Mouse (Mus musculus): ENCODE data around the gene Ppil4. TPM values are rescaled to one million over a fixed set of nuclear protein-coding genes. Genes with fewer than 3 reads are reported as not detected.
A peak's percentile ranks its signal among the peaks of the same experiment; 100 is the strongest.

Gene Ppil4
- polyA plus RNA-seq, 1 experiment from 2014 or later = 49.6 TPM

DNA sequence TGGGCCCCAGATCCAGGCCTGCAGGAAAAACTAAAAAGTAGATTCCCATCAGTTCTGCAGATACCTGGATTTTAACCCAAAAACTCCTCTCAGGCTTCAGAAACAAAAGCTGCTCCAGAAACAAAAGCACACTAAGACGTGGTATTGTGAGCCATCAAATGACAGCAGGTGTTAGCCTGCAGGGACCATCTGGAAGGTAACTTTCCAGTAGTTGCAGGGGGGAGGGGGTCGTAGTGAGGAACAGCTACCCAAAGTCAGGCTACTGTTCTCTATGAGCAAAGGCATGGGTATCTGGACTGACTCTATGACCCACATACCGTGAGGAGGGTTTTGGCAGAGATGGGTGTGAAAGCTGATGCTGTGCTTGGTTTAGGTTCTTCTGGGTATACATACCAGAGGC is 48.1 kb downstream of the Ppil4 start:
- Histone ChIP-seq H3K4me1 (replicated peaks; ENCODE audit: control insufficient read depth, insufficient read depth, low read length) (no peaks in the 10 kb centered on the region), H3K9ac (ENCODE audit: low read length) (no peak overlapping the region), H3K4me2 (ENCODE audit: low read depth, low read length, severe bottlenecking) (no peak overlapping the region), H3K4me3 (ENCODE audit: low read depth, low read length) (no peak overlapping the region), H3K27ac (ENCODE audit: low read depth, low read length) (no peak overlapping the region), H3K36me3 (ENCODE audit: control insufficient read depth, insufficient read depth, low read length) (no peaks in the 10 kb centered on the region), H3K27me3 (ENCODE audit: control insufficient read depth, insufficient read depth, low read length) (no peaks in the 10 kb centered on the region), H3K9me3 (ENCODE audit: control insufficient read depth, low read length) (no peaks in the 10 kb centered on the region)
- no peak for DNase-seq (ENCODE audit: low spot score)
- no peak for ATAC-seq (replicated peaks; ENCODE audit: low FRiP score)
- 60% methylated on average over 3 of the region's 3 CpGs for WGBS

DNA sequence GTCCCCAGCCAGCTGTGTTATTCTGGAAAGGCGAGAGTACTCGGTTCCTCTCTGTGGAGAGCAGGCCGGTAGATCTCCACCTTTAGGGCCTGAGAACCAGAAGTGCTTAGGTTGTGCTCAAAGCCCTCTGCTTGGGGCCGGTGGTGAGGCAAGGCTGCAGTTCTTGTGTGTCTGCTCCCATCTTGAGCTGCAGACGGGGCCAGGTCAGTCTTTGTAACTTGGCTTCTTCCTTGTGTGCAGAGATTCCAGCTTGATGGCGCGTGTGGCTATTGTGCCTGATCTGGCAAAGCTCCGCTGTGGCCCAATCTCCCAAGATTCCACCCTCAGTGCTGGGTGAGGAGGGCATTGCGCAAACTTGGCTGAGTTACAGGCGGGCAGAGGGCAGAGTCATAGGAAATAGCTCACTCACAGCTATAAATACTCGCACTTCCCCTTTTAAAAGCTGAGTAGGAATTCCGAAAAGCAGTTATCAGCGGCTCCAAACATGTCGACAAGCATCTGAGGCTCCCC is 48.9 kb downstream of the Ppil4 start:
- H3K4me1 ChIP-seq (replicated peaks; ENCODE audit: control insufficient read depth, insufficient read depth, low read length) = no peaks in the 10 kb centered on the region
- no peak for ATAC-seq (replicated peaks; ENCODE audit: low FRiP score)
- no peak overlapping the region for H3K27ac ChIP-seq (ENCODE audit: low read depth, low read length)
- H3K36me3 ChIP-seq (ENCODE audit: control insufficient read depth, insufficient read depth, low read length) = no peaks in the 10 kb centered on the region
- H3K9me3 ChIP-seq (ENCODE audit: control insufficient read depth, low read length) = no peaks in the 10 kb centered on the region
- no peak overlapping the region for H3K9ac ChIP-seq (ENCODE audit: low read length)
- H3K4me2 ChIP-seq (ENCODE audit: low read depth, low read length, severe bottlenecking) = no peak overlapping the region
- H3K27me3 ChIP-seq (ENCODE audit: control insufficient read depth, insufficient read depth, low read length) = no peaks in the 10 kb centered on the region
- H3K4me3 ChIP-seq (ENCODE audit: low read depth, low read length) = no peak overlapping the region
- 79% methylated on average over 14 of the region's 14 CpGs for WGBS
- no peak for DNase-seq (ENCODE audit: low spot score)

DNA sequence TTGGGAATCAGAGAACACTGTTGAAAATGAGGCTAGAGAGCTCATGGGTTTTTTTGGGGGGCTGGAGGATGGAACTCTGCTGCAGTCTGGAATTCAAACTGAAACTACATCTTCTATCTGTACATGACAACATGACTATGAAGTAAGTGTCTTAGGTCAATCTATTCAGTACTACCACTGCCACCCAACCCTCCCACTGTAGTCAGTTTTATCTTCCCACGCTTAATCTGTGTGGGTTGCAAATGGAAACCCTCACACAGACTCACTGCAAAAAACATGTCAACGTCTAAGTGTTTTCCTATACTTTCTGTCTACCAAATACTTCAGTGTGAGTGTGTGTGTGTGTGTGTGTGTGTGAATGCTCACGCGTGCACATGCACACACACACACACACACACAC is 50.5 kb downstream of the Ppil4 start:
- DNase-seq (ENCODE audit: low spot score) = no peak
- 89% methylated on average over 4 of the region's 4 CpGs for WGBS
- Histone ChIP-seq H3K27me3 (ENCODE audit: control insufficient read depth, insufficient read depth, low read length) (no peaks in the 10 kb centered on the region), H3K36me3 (ENCODE audit: control insufficient read depth, insufficient read depth, low read length) (no peaks in the 10 kb centered on the region), H3K4me2 (ENCODE audit: low read depth, low read length, severe bottlenecking) (no peak overlapping the region), H3K4me3 (ENCODE audit: low read depth, low read length) (no peak overlapping the region), H3K27ac (ENCODE audit: low read depth, low read length) (no peak overlapping the region), H3K9ac (ENCODE audit: low read length) (no peak overlapping the region), H3K9me3 (ENCODE audit: control insufficient read depth, low read length) (no peaks in the 10 kb centered on the region), H3K4me1 (replicated peaks; ENCODE audit: control insufficient read depth, insufficient read depth, low read length) (no peaks in the 10 kb centered on the region)
- no peak for ATAC-seq (replicated peaks; ENCODE audit: low FRiP score)

DNA sequence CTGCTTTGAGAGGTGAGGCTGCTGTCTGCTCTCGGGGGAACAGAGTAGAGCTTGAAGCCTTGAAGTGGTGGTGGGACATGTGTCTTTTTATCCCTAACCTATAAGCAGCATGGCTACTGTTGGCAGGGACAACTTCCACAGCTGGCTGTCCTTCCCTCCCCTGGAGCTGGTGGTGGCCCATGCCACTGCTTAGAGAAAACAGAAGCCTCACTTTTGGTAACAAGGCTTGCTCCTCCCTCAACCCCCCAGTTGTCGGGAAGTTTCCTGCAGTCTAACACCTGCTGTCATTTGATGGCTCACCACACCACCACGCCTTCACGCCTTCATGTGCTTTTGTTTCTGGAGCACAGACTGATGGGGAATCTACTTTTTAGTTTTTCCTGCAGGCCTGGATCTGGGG is 51.5 kb downstream of the Ppil4 start:
- Histone ChIP-seq H3K27me3 (ENCODE audit: control insufficient read depth, insufficient read depth, low read length) (no peaks in the 10 kb centered on the region), H3K27ac (ENCODE audit: low read depth, low read length) (no peak overlapping the region), H3K4me3 (ENCODE audit: low read depth, low read length) (no peak overlapping the region), H3K4me1 (replicated peaks; ENCODE audit: control insufficient read depth, insufficient read depth, low read length) (no peaks in the 10 kb centered on the region), H3K4me2 (ENCODE audit: low read depth, low read length, severe bottlenecking) (no peak overlapping the region), H3K9ac (ENCODE audit: low read length) (no peak overlapping the region), H3K36me3 (ENCODE audit: control insufficient read depth, insufficient read depth, low read length) (no peaks in the 10 kb centered on the region), H3K9me3 (ENCODE audit: control insufficient read depth, low read length) (no peaks in the 10 kb centered on the region)
- ATAC-seq (replicated peaks; ENCODE audit: low FRiP score) = no peak
- 85% methylated on average over 4 of the region's 4 CpGs for WGBS
- no peak for DNase-seq (ENCODE audit: low spot score)

DNA sequence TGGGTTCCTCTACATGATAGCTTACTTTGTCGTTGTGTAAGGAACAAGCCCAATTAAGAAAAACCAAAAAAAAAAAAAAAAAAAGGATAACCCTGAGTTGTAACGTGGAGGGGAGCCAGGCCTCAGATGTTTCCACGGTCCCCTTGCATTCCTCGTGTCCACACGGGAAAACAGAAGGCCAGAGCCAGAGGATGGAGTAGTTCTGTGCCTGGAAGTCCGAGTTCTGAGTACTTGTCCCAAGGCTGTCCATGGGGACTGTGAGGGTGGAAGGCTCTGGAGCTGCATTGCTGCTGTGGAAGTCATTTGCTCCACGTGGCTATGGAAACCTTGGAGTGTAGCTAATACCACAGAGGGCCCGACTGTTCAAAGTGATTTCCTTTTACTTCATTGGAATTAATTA is 52.4 kb downstream of the Ppil4 start:
- DNase-seq (ENCODE audit: low spot score) = peak; percentile 27
- Histone ChIP-seq H3K4me1 (replicated peaks; ENCODE audit: control insufficient read depth, insufficient read depth, low read length) (no peaks in the 10 kb centered on the region), H3K27me3 (ENCODE audit: control insufficient read depth, insufficient read depth, low read length) (no peaks in the 10 kb centered on the region), H3K36me3 (ENCODE audit: control insufficient read depth, insufficient read depth, low read length) (no peaks in the 10 kb centered on the region), H3K9me3 (ENCODE audit: control insufficient read depth, low read length) (no peaks in the 10 kb centered on the region), H3K4me3 (ENCODE audit: low read depth, low read length) (no peak overlapping the region), H3K9ac (ENCODE audit: low read length) (no peak overlapping the region), H3K4me2 (ENCODE audit: low read depth, low read length, severe bottlenecking) (no peak overlapping the region), H3K27ac (ENCODE audit: low read depth, low read length) (no peak overlapping the region)
- ATAC-seq (replicated peaks; ENCODE audit: low FRiP score) = no peak
- 84% methylated on average over 8 of the region's 8 CpGs for WGBS

DNA sequence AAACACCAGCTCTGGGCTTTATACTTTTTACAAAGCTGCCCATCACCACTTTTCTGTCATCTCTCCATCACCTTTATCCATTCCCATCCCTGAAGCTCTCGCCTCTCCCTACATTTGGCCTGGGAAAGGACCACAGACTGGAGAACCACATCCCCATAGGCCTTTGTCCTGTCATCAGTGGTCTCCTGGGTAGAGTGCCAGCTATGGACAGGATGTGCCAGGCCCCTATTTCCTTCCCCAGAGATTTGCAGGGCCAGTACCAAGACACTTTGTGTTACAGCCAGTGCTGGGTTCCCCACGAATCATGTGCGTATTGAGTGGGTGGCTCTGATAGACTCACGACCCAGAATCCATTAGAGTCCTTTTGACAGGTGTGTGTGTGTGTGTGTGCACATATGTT is 53.3 kb downstream of the Ppil4 start:
- Histone ChIP-seq H3K27ac (ENCODE audit: low read depth, low read length) (no peak overlapping the region), H3K4me2 (ENCODE audit: low read depth, low read length, severe bottlenecking) (no peak overlapping the region), H3K27me3 (ENCODE audit: control insufficient read depth, insufficient read depth, low read length) (no peaks in the 10 kb centered on the region), H3K4me3 (ENCODE audit: low read depth, low read length) (no peak overlapping the region), H3K9ac (ENCODE audit: low read length) (no peak overlapping the region), H3K9me3 (ENCODE audit: control insufficient read depth, low read length) (no peaks in the 10 kb centered on the region), H3K4me1 (replicated peaks; ENCODE audit: control insufficient read depth, insufficient read depth, low read length) (no peaks in the 10 kb centered on the region), H3K36me3 (ENCODE audit: control insufficient read depth, insufficient read depth, low read length) (no peaks in the 10 kb centered on the region)
- DNase-seq (ENCODE audit: low spot score) = peak; percentile 15
- WGBS = 90% methylated on average over 4 of the region's 4 CpGs
- no peak for ATAC-seq (replicated peaks; ENCODE audit: low FRiP score)

DNA sequence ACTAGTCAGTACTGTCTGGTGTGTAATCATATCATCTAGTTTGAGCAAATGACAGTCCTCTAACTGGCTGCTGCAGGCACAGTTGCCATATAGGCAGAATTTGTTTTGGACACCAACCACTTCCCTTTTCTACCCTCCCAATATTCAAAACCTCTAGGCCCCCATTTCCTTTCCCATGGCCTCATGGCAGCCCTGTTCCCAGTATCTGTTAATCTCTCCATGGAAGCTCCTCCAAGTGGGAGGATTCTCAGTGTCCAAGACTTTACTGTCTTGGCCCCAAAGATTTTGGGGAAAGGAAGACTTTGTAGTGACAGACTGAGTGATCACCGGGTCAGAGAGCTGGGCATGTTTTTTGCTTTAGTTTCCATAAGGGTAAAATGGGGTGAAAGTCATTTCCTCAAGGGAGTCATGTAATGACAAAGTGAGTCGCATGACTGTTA is 54.5 kb downstream of the Ppil4 start:
- Histone ChIP-seq H3K4me3 (ENCODE audit: low read depth, low read length) (no peak overlapping the region), H3K27me3 (ENCODE audit: control insufficient read depth, insufficient read depth, low read length) (no peaks in the 10 kb centered on the region), H3K27ac (ENCODE audit: low read depth, low read length) (no peak overlapping the region), H3K9ac (ENCODE audit: low read length) (no peak overlapping the region), H3K36me3 (ENCODE audit: control insufficient read depth, insufficient read depth, low read length) (no peaks in the 10 kb centered on the region), H3K4me1 (replicated peaks; ENCODE audit: control insufficient read depth, insufficient read depth, low read length) (no peaks in the 10 kb centered on the region), H3K4me2 (ENCODE audit: low read depth, low read length, severe bottlenecking) (no peak overlapping the region), H3K9me3 (ENCODE audit: control insufficient read depth, low read length) (no peaks in the 10 kb centered on the region)
- DNase-seq (ENCODE audit: low spot score) (no peak), ATAC-seq (replicated peaks; ENCODE audit: low FRiP score) (no peak)
- WGBS = 89% methylated on average over 2 of the region's 2 CpGs

DNA sequence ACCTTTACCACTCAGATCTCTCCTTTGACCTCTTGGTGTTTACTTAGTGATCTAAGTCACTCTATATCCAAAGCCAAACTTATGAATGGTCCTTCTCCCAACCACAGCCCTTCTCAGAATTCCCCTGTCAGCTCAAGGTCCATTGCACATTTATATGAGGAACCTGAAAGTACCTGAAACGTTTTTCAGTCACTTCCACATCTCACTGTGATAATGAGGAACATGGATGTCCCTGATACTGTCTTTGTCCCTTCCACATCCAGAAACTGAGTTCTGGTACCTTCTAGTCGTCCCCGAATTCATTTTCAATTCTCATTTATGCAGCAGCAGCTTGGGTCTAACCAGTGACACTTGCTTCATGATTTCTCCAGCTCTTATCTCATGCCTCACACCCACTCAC is 59.2 kb downstream of the Ppil4 start:
- ATAC-seq (replicated peaks; ENCODE audit: low FRiP score) (no peak), DNase-seq (ENCODE audit: low spot score) (no peak)
- Histone ChIP-seq H3K4me3 (ENCODE audit: low read depth, low read length) (no peak overlapping the region), H3K9ac (ENCODE audit: low read length) (no peak overlapping the region), H3K9me3 (ENCODE audit: control insufficient read depth, low read length) (no peaks in the 10 kb centered on the region), H3K4me1 (replicated peaks; ENCODE audit: control insufficient read depth, insufficient read depth, low read length) (no peaks in the 10 kb centered on the region), H3K36me3 (ENCODE audit: control insufficient read depth, insufficient read depth, low read length) (no peaks in the 10 kb centered on the region), H3K27me3 (ENCODE audit: control insufficient read depth, insufficient read depth, low read length) (no peaks in the 10 kb centered on the region), H3K27ac (ENCODE audit: low read depth, low read length) (no peak overlapping the region), H3K4me2 (ENCODE audit: low read depth, low read length, severe bottlenecking) (no peak overlapping the region)
- WGBS = 70% methylated on average over 3 of the region's 3 CpGs

DNA sequence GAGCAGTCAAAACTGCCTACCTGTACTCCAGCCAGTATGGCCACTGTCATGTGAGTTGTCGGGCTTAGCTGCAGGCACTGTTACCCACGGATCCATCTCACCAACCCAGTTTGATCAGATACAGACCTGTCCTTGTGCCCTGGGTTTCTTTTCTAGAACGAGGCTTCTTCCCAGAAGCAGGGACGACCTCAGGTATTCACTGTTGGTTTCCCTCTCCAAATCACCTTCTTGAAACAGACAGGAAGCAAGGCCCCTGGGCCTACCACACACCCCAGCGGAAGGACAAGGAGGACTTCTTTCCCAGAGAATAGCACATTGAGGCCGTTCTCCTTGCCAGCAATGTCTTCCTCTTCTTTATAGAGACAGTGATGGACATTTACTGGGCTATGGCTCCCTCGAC is 67.8 kb downstream of the Ppil4 start:
- ATAC-seq (replicated peaks; ENCODE audit: low FRiP score) = no peak
- Histone ChIP-seq H3K9me3 (ENCODE audit: control insufficient read depth, low read length) (no peaks in the 10 kb centered on the region), H3K9ac (ENCODE audit: low read length) (no peak overlapping the region), H3K4me3 (ENCODE audit: low read depth, low read length) (no peak overlapping the region), H3K4me1 (replicated peaks; ENCODE audit: control insufficient read depth, insufficient read depth, low read length) (no peaks in the 10 kb centered on the region), H3K4me2 (ENCODE audit: low read depth, low read length, severe bottlenecking) (no peak overlapping the region), H3K36me3 (ENCODE audit: control insufficient read depth, insufficient read depth, low read length) (no peaks in the 10 kb centered on the region), H3K27me3 (ENCODE audit: control insufficient read depth, insufficient read depth, low read length) (no peaks in the 10 kb centered on the region), H3K27ac (ENCODE audit: low read depth, low read length) (no peak overlapping the region)
- 87% methylated on average over 7 of the region's 7 CpGs for WGBS
- no peak for DNase-seq (ENCODE audit: low spot score)
